Comparison of ENCODE assay signal across 8 mouse cellular contexts in genomic region chr11:79806911-79807466, GRCm38 (mm10).
DNase-seq lines count a peak whose midpoint lies in the region; ATAC-seq lines count a peak whose summit lies in the region.
"Had no signal": no experiment of that assay in that cellular context is flagged by ENCODE, and none has a peak within 500 bp of the region (broad histone marks: within the 10 kb centered on the region; RNA-seq: fewer than 3 reads in every experiment).

No protein-coding gene starts in this region.

- H3K9ac ChIP-seq in midbrain, embryonic 13.5 days (replicated peaks), result no peak overlapping the region
- no peak overlapping the region for H3K9ac ChIP-seq in embryonic facial prominence, embryonic 12.5 days
- no peak overlapping the region for H3K9ac ChIP-seq in neural tube, embryonic 11.5 days (ENCODE audit: low read length)

- H3K27me3 ChIP-seq in midbrain, embryonic 10.5 days (ENCODE audit: low read depth, poor library complexity, severe bottlenecking), result peaks cover 5% of the 10 kb centered on the region; the same call in 1 of the 2 replicates
- no peaks in the 10 kb centered on the region for H3K27me3 ChIP-seq in midbrain, embryonic 13.5 days
- no peaks in the 10 kb centered on the region; the same call in 1 of the 2 replicates for H3K27me3 ChIP-seq in embryonic facial prominence, embryonic 12.5 days
- no peaks in the 10 kb centered on the region for H3K27me3 ChIP-seq in neural tube, embryonic 11.5 days (ENCODE audit: control insufficient read depth, insufficient read depth, low read length)

- H3K27ac ChIP-seq in midbrain, embryonic 10.5 days (replicated peaks), result peak overlapping the region; percentile 34; the same call in 1 of the 2 replicates
- H3K27ac ChIP-seq in midbrain, embryonic 13.5 days, result no peak overlapping the region
- peak overlapping the region; percentile 92 for H3K27ac ChIP-seq in embryonic facial prominence, embryonic 12.5 days
- H3K27ac ChIP-seq in neural tube, embryonic 11.5 days (ENCODE audit: low read depth, low read length), result 0 out of 2 replicates have a peak overlapping the region, but pooled peaks have one; percentile 45

- no peak overlapping the region for H3K4me2 ChIP-seq in midbrain, embryonic 13.5 days (replicated peaks)
- 0 out of 2 replicates have a peak overlapping the region, but pooled peaks have one; percentile 19 for H3K4me2 ChIP-seq in embryonic facial prominence, embryonic 12.5 days (replicated peaks)
- no peak overlapping the region for H3K4me2 ChIP-seq in neural tube, embryonic 11.5 days (ENCODE audit: low read depth)

- no peak for ATAC-seq in midbrain, embryonic 13.5 days
- ATAC-seq in embryonic facial prominence, embryonic 12.5 days (ENCODE audit: insufficient number of reproducible peaks, insufficient read depth, low FRiP score, low TSS enrichment), result peak; percentile 54; the same call in 1 of the 2 replicates
- no peak for ATAC-seq in neural tube, embryonic 11.5 days (ENCODE audit: insufficient read depth, low FRiP score, low TSS enrichment)

- DNase-seq in midbrain, embryonic 10.5 days (ENCODE audit: low spot score), result no peak
- DNase-seq in kidney, postnatal 4 days, result peak; percentile 64 to 70
- DNase-seq in neural tube, embryonic 11.5 days (ENCODE audit: low spot score), result peak; percentile 63
- no peak for DNase-seq in adrenal gland, postnatal 4 days (ENCODE audit: low spot score in 2 of 2)
- no peak for DNase-seq in urinary bladder, postnatal 25 days (ENCODE audit: low spot score)

- no peaks in the 10 kb centered on the region for H3K36me3 ChIP-seq in midbrain, embryonic 10.5 days
- no peaks in the 10 kb centered on the region for H3K36me3 ChIP-seq in midbrain, embryonic 13.5 days
- H3K36me3 ChIP-seq in embryonic facial prominence, embryonic 12.5 days, result no peaks in the 10 kb centered on the region
- no peaks in the 10 kb centered on the region for H3K36me3 ChIP-seq in neural tube, embryonic 11.5 days (ENCODE audit: control insufficient read depth, insufficient read depth, low read length)

- H3K9me3 ChIP-seq in midbrain, embryonic 10.5 days (replicated peaks), result peaks cover 9% of the 10 kb centered on the region
- H3K9me3 ChIP-seq in midbrain, embryonic 13.5 days, result 0 out of 2 replicates have a peak, but pooled peaks cover 3% of the 10 kb centered on the region
- no peaks in the 10 kb centered on the region for H3K9me3 ChIP-seq in embryonic facial prominence, embryonic 12.5 days
- H3K9me3 ChIP-seq in neural tube, embryonic 11.5 days (ENCODE audit: control insufficient read depth, low read length), result no peaks in the 10 kb centered on the region

- WGBS in midbrain, embryonic 10.5 days, result 41% methylated on average over 17 of the region's 17 CpGs
- WGBS in midbrain, embryonic 13.5 days, result 40% methylated on average over 17 of the region's 17 CpGs
- WGBS in embryonic facial prominence, embryonic 12.5 days, result 16% methylated on average over 17 of the region's 17 CpGs
- 29% methylated on average over 17 of the region's 17 CpGs for WGBS in neural tube, embryonic 11.5 days

- peaks cover 21% of the 10 kb centered on the region for H3K4me1 ChIP-seq in midbrain, embryonic 10.5 days
- peaks cover 17% of the 10 kb centered on the region; the same call in 1 of the 2 replicates for H3K4me1 ChIP-seq in midbrain, embryonic 13.5 days (replicated peaks)
- H3K4me1 ChIP-seq in embryonic facial prominence, embryonic 12.5 days, result peaks cover 42% of the 10 kb centered on the region
- peaks cover 6% of the 10 kb centered on the region; the same call in 1 of the 2 replicates for H3K4me1 ChIP-seq in neural tube, embryonic 11.5 days (ENCODE audit: control insufficient read depth, insufficient read depth, low read length)

- H3K4me3 ChIP-seq in midbrain, embryonic 10.5 days, result no peak overlapping the region
- H3K4me3 ChIP-seq in midbrain, embryonic 13.5 days (replicated peaks), result no peak overlapping the region
- no peak overlapping the region for H3K4me3 ChIP-seq in embryonic facial prominence, embryonic 12.5 days
- H3K4me3 ChIP-seq in neural tube, embryonic 11.5 days (ENCODE audit: low read depth, low read length), result no peak overlapping the region
- H3K4me3 ChIP-seq: myocyte had no signal

Comparison
In these comparisons a context has a peak if more than half of its experiments do, and no peak if none do; other contexts are left out.
1. DNase-seq: peak in kidney, postnatal 4 days (2 of 2) and neural tube, embryonic 11.5 days (single experiment); none in midbrain, embryonic 10.5 days (single experiment), adrenal gland, postnatal 4 days (0 of 2) and urinary bladder, postnatal 25 days (single experiment).